ENCODE assay signal across 22 mouse cellular contexts in genomic region chr9:67893474-67893873, GRCm38 (mm10). TPM values are rescaled to one million over a fixed set of nuclear protein-coding genes. Genes with fewer than 3 reads are reported as not detected.
A peak's percentile ranks its signal among the peaks of the same experiment; 100 is the strongest.
DNase-seq lines count a peak whose midpoint lies in the region; TF ChIP-seq lines count a peak whose summit lies in the region.
"Had no signal": no experiment of that assay in that cellular context is flagged by ENCODE, and none has a peak within 500 bp of the region (broad histone marks: within the 10 kb centered on the region; RNA-seq: fewer than 3 reads in every experiment).

No protein-coding gene starts in this region.

- H3K9me3 ChIP-seq in MEL (replicated peaks; ENCODE audit: insufficient read depth, low read length) = no peaks in the 10 kb centered on the region
- H3K9me3 ChIP-seq: forebrain, embryonic 10.5 days; forebrain, embryonic 13.5 days; heart, embryonic 10.5 days; heart, embryonic 13.5 days had no signal

- peaks cover 2 to 20% of the 10 kb centered on the region in 2 experiments for H3K36me3 ChIP-seq in MEL (ENCODE audit: control insufficient read depth in 1 of 2, insufficient read depth in 2 of 2, low read length in 2 of 2)

- H3K27ac ChIP-seq in MEL (ENCODE audit: control insufficient read depth, low read depth, low read length) = peak overlapping the region; percentile 16; the same call in 1 of the 2 replicates
- H3K27ac ChIP-seq: forebrain, embryonic 10.5 days; forebrain, embryonic 13.5 days; heart, adult 2 months; heart, embryonic 10.5 days; heart, embryonic 13.5 days; hindbrain, embryonic 14.5 days; hindbrain, postnatal 0 days had no signal

- DNase-seq in layer of hippocampus, adult 11-12 months (ENCODE audit: low spot score) = peak; percentile 12
- DNase-seq in layer of hippocampus, adult 8-10 months (ENCODE audit: low spot score in 2 of 2) = no peak
- peak; percentile 19 for DNase-seq in right cerebral cortex, adult 18-20 months
- no peak for DNase-seq in right cerebral cortex, postnatal 36 days (ENCODE audit: low spot score in 2 of 2)
- DNase-seq in MEL (ENCODE audit: low read depth, low spot score) = peak; percentile 43
- DNase-seq in kidney, postnatal 10 days = no peak
- no peak for DNase-seq in heart, adult 11 months
- DNase-seq: adrenal gland, adult 8-10 months; adrenal gland, postnatal 25 days; cerebellum, adult 18-20 months; cerebellum, adult 9-10 months; cerebellum, postnatal 14 days; gastrocnemius, postnatal 25 days; heart, adult 2 months; heart, postnatal 14 days; heart, postnatal 4 days had no signal

- peak; percentile 54 to 67; a peak in 3 of 4 replicates for TF ChIP-seq EP300 in MEL (IDR thresholded peaks at IDR 0.05; ENCODE audit: low read depth in 1 of 2, low read length in 2 of 2)

- H3K4me3 ChIP-seq in MEL (ENCODE audit: control insufficient read depth in 1 of 2, insufficient read depth in 1 of 2, low read depth in 2 of 2, low read length in 2 of 2) = no peak overlapping the region
- H3K4me3 ChIP-seq: forebrain, embryonic 10.5 days; forebrain, embryonic 13.5 days; heart, adult 2 months; heart, embryonic 10.5 days; heart, embryonic 13.5 days had no signal

- no peaks in the 10 kb centered on the region for H3K27me3 ChIP-seq in MEL (ENCODE audit: control insufficient read depth in 1 of 2, insufficient read depth in 2 of 2, low read length in 2 of 2)
- H3K27me3 ChIP-seq: forebrain, embryonic 13.5 days; heart, embryonic 13.5 days had no signal

- no peak for TF ChIP-seq CTCF in MEL (IDR thresholded peaks at IDR 0.05 in 2 of 3, conservative IDR thresholded peaks at IDR 0.05 in 1 of 3; ENCODE audit: control insufficient read depth in 1 of 3, insufficient read depth in 1 of 3, low read depth in 2 of 3, low read length in 3 of 3, poor library complexity in 1 of 3, severe bottlenecking in 1 of 3)

- TF ChIP-seq RAD21 in MEL (IDR thresholded peaks at IDR 0.05; ENCODE audit: low read depth, low read length) = no peak

- no peaks in the 10 kb centered on the region for H3K79me2 ChIP-seq in MEL (ENCODE audit: control insufficient read depth, insufficient read depth, low read length, poor library complexity)

- H3K4me1 ChIP-seq in MEL (ENCODE audit: control insufficient read depth in 1 of 2, insufficient read depth in 2 of 2, low read length in 2 of 2) = peaks cover 3 to 10% of the 10 kb centered on the region in 2 experiments; a peak in 3 of 4 replicates

- no peak overlapping the region for H3K9ac ChIP-seq in MEL (ENCODE audit: control insufficient read depth, low read depth, low read length, poor library complexity, severe bottlenecking)
- H3K9ac ChIP-seq: forebrain, embryonic 13.5 days; heart, embryonic 13.5 days; hindbrain, embryonic 14.5 days had no signal

- no peak for TF ChIP-seq POLR2A in MEL (IDR thresholded peaks at IDR 0.05; ENCODE audit: control insufficient read depth in 1 of 2, insufficient read depth in 1 of 2, low read depth in 1 of 2, low read length in 2 of 2, poor library complexity in 1 of 2)

TF ChIP-seq in MEL, 35 proteins besides CTCF, POLR2A, EP300 and RAD21:
- no peak for TF ChIP-seq MYB (IDR thresholded peaks at IDR 0.05; ENCODE audit: low read depth, low read length)
- peak; percentile 61 for TF ChIP-seq GATA1 (IDR thresholded peaks at IDR 0.05; ENCODE audit: low read depth, low read length)
- TF ChIP-seq MAZ (IDR thresholded peaks at IDR 0.05; ENCODE audit: low read depth, low read length) = no peak
- TF ChIP-seq RCOR1 (IDR thresholded peaks at IDR 0.05; ENCODE audit: low read depth, low read length) = 0 out of 2 replicates have a peak, but pooled peaks have one; percentile 46
- no peak for TF ChIP-seq BHLHE40 (IDR thresholded peaks at IDR 0.05; ENCODE audit: borderline replicate concordance, low read depth, low read length)
- TF ChIP-seq MEF2A (IDR thresholded peaks at IDR 0.05; ENCODE audit: extremely low read depth, insufficient replicate concordance, low read depth, low read length, poor library complexity, severe bottlenecking) = no peak
- TF ChIP-seq E2F4 (IDR thresholded peaks at IDR 0.05; ENCODE audit: borderline replicate concordance, low read depth, low read length) = no peak
- no peak for TF ChIP-seq MYC (IDR thresholded peaks at IDR 0.05; ENCODE audit: low read depth, low read length)
- no peak for TF ChIP-seq USF1 (IDR thresholded peaks at IDR 0.05; ENCODE audit: low read depth, low read length)
- TF ChIP-seq ETS1 (IDR thresholded peaks at IDR 0.05; ENCODE audit: low read depth, low read length) = peak; percentile 27; the same call in 1 of the 2 replicates

RNA-seq across cellular contexts. Expression of gene Vps13c, which starts 53.3 kb away (rescaled TPM):
- 100 to 1,000 TPM in 3 of 4 experiments, 10 to 100 TPM in 1; 95.9 to 127 (median 105) TPM for total RNA-seq in layer of hippocampus, adult 8-10 months (2022)
- 14.6 and 18.3 TPM in 2 replicates for total RNA-seq in MEL (2012; rRNA removed)
- 10 to 100 TPM in 1 of 2 experiments, not detected in 1; 28.3 TPM for polyA plus RNA-seq in MEL (2012; ENCODE audit: insufficient read depth in 1 of 2, insufficient read length in 2 of 2, low read depth in 1 of 2, low replicate concordance in 2 of 2, missing spikeins in 1 of 2)

Comparison
In these comparisons a context has a peak if more than half of its experiments do, and no peak if none do; other contexts are left out.
1. DNase-seq: peak in layer of hippocampus, adult 11-12 months (single experiment), right cerebral cortex, adult 18-20 months (single experiment) and MEL (single experiment); none in layer of hippocampus, adult 8-10 months (0 of 2), right cerebral cortex, postnatal 36 days (0 of 2), kidney, postnatal 10 days (single experiment) and heart, adult 11 months (single experiment).